Mouse (Mus musculus): Measurements from ENCODE around the gene Cdkn2aipnl.

DNA sequence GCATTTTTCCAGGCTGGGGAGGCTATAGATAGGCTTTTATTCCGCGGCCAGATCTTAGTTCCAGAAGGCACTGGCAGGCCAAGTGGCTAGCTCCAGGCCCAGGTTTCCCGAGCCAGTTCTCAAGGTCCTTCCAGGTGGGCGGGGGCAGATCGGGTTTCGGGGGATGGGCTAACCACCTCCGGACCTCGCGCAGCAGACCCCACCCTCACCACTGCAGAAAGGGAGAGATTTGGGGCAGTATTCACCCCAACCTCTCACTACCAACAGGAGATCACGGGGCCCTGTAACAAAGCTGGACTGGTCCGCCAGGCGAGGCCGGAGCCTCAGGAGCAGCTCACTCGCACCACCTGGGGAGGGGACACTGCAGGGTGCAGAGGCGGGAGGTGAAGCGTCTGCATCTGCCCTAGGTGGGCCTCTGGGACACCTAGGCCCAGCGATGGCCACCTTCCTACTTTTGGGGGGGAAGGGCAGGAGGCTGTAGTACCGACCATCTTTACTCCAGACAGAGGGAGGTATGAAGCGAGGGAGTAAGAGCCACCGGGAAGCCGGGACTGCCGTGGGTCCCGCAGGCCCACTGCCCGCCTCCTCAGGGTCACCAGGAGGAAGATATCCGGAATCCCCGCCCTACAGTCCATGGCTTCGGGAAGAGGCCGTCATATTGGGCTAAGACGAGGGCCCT is 32.3 kb downstream of the Cdkn2aipnl start:
- no peak for TF ChIP-seq CTCF (IDR thresholded peaks at IDR 0.05; ENCODE audit: control insufficient read depth, insufficient read depth, insufficient read length)
- TF ChIP-seq USF1 (IDR thresholded peaks at IDR 0.05; ENCODE audit: low read depth) = no peak
- no peak for TF ChIP-seq MAX (IDR thresholded peaks at IDR 0.05)
- TF ChIP-seq MYOD1 (IDR thresholded peaks at IDR 0.05; ENCODE audit: control insufficient read depth, insufficient read length, low read depth) = no peak

All from C2C12 (cell line).